Mouse (Mus musculus) R1 (cell line): ENCODE results near the gene Ddo.
A peak's percentile ranks its signal among the peaks of the same experiment; 100 is the strongest.

Experiments
- DNase-seq: peaks from one replicate; pipeline ENCODE4 v3.0.0-alpha.2; 2018; ENCODE audit warnings: low read depth, low spot score

Ddo gene

GRCm38 (mm10) chr10:40629656-40630311 is at the start of gene Ddo:
Ddo (plus strand) TSS chr10:40630011.
- no peak for DNase-seq

DNA sequence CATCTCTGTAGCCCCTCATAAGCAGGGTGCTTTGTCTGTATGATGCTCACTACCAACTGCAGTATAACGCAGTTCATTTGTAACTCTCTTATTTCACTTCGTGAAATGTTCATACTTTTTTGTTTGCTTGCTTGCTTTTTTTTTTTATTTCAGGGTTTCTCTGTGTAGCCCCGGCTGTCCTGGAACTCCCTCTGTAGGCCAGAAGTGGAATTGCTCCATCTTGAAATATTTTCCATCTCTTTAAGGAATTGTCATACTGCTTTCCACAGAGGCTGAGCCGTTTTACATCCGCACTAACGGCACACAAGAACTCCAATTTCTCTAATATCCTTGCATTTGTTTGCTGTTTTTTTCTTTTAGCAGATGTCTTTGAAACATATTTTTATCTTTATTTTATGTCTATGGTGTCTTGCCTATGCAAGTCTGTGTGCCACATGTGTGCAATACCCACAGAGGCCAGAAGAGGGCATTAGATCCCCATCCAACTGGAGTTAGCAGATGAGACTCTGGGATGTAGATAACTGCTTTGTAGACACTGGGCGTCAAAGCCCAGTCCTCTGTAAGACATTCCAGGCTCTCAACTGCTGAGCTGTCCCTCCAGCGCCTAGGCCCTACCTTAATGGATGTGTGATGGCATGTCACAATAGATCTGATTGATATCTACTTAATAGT is 46.1 kb upstream of the Ddo start:
- DNase-seq, result peak; percentile 84

DNA sequence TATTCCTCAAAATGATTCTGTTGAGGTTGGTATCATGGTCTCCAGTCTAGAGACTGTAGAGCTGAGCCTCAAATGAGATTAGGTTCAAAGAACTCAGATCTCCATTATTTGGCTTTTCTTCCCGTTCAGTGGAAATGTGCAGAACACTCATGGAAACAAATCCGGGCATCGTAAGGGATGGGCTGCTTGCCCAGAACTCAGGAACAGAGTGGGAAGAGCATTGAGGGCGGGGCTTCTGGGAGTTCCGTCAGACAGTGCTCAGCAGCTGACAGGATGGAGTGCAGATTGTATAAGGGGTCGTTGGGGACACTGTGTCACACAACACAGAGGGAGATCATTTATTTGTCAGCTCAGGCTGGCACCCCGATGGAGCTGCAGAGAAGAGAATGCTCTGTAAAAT is 37.6 kb upstream of the Ddo start:
- DNase-seq, result no peak

GRCm38 (mm10) chr10:40597177-40597576 is 32.6 kb upstream of the Ddo start:
- no peak for DNase-seq

DNA sequence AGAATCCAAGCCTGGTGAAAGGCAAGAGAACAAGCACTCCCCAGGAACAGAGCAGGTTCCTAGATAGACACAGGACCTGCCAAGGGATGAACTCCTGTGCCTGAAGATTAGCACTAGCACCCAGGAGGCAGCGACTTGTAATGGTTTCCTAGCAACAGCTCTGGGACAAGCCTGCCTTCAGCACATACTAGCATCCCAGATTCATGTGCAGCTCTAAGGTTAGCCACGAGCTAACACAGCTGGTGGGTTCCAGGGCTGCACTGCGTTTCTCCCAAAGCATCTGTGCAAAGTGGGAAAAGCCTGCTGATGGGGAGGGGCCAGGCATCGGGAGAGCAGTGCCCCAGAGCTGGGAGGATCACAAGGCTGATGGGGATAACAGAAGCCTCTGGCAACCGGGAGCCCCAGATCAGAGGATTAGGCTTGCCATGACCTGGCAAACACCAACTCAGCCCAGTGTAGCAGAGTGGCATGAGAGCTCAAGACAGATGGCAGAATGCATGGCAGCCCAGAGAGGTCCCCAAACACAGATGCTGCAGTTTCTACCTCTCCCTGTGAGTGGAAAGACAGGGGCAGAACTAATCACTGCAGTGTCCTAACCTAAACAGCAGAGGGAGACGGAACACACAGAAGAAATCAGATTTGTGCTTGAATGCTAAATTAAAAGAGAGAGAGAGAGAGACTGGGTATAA is 25.0 kb upstream of the Ddo start:
- DNase-seq, result peak; percentile 20

- no peak for DNase-seq
These were observed 11.8 kb upstream of the Ddo start for GRCm38 (mm10) chr10:40617973-40618372.

- DNase-seq, result no peak
These were observed 10.1 kb upstream of the Ddo start for GRCm38 (mm10) chr10:40619760-40620159.

DNA sequence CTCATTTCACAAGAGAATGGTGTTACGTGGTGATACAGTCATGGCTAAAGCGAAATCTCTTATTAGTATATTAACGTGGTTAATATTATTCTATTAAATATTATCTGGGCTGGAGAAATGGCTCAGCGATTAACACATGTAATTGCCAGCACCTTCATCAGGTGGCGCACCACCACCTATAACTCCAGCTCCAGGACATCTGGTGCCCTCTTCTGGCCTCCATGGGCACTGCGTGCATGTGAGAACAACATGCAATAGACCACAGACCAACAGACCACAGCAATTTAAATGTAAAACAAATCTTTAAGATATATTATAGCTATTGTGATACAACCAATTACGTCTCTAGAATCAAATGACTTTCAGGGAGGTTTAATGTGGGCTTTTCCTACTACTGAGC is 671 bp upstream of the Ddo start:
- no peak for DNase-seq

GRCm38 (mm10) chr10:40630457-40630856 is 646 bp downstream of the Ddo start:
- no peak for DNase-seq

DNA sequence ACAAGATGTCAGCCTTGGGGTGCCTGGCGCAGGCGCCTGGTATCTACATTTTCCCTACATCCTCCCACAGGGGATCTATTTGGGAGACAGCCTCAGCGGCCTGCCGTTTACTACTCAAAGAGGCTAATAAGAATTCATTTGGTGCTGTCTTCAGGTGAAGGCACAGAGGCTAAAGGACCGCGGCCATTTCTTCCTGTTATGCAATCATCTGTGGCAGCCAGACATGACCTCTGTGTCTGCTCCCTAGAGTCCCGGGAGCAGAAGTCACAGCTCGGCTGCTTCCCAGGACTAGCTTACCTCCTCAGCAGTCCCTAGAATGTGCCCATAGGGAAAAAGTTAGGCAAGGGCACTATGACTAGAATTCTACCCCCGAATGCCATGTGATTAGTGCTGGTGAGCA is 1.1 kb downstream of the Ddo start:
- no peak for DNase-seq

DNA sequence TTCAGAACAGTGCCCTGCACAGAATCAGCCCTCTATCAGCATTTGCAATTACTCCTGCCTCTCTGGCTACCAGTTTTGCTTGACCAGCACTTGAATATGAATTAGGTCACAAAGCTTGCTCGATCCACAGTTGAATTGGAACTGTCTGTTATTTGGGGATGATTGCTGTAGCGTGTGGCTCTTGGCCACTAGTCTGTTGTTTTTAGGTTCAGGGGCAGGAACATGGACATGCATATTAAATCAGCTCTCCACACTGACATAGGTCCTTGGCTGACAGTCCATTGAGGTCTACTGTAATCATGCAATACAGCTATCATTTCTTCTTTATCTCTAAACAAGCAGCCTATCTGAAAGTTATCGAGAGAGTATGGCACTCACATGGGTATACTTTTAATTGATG is 2.3 kb downstream of the Ddo start:
- no peak for DNase-seq

DNA sequence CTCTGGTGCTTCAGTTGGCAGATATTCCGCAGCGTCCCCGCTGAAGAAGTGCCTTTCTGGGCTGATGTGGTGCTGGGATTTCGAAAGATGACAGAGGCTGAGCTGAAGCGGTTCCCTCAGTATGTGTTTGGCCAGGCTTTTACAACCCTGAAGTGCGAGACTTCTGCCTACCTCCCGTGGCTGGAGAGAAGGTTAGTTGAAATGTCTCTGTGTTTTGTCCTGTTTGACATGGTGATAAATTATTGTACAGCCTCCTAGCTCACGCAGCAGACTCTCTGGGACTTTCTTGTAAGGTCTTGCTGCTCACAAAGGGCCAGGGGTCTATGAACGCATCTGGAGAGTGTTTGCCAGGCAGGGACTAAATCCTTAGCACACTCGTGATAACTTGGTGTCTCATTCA is 7.5 kb downstream of the Ddo start:
- no peak for DNase-seq

DNA sequence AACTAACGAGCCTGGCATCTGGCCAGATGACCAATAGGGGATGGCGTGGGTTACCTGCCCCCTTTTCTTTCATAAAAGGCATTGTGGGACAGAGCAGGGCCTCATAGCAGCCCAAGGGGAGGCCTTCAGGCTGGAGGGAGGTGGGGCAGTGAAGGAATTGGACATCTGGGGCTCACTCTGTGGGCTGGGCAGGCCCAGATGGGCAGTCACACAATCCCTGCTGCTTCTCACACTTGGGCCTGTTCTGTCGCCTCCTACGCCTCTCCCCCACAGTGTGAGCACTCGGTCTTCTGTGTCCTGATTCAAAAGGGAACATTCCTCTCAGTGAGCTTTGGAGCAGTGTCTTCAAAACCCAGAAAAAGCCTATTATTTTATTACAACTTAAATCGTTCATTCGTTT is 8.5 kb downstream of the Ddo start:
- DNase-seq, result no peak

DNA sequence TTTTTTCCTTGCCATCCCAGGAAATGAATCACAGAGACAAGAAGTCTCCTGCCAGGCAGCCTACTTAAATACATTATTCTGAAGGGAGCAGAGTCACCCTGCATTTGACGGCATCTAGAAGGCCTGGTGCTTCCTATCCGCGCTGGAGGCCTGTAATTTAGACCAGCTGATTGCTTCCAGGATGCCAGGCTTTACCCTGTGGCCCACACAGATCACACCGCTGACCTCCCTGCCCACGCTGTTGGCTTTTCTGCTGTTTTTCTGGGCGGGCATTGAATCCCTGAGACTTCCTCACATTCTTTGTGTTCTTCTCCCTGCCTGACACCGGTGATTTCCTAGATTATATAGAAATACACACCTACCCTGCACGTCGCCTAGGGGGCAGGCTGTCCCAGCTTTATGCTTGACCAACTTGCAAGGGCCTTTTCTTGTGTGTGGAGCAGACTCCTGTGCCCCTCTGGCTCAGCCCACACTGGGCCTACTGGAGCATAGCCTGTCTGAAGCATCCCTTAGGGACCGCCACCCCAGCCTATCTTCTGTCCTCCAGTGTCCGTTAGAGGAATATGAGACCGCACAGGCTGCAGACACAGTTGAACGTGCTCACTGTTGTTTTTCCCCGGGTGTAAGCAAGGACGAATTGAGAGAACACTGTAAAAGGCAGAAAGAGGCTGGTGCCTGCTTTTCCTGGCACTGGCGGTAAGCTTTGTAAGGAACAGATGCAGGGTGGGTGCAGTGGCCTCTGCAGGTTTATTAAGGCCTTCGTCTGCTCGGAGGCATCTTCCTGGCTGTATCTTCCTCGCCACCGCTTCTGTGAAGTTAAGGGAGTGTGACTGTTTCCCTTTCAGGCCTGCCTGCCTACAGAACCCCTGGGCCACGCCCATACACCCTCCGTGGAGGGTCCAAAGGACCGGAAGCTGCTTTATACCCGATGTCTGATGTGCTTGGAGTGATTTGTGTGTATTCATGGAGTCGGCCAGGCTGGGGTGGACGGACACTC is 9.3 kb downstream of the Ddo start:
- peak; percentile 24 for DNase-seq

GRCm38 (mm10) chr10:40640406-40640805 is 10.6 kb downstream of the Ddo start:
- DNase-seq, result peak; percentile 63

GRCm38 (mm10) chr10:40641901-40642300 is 12.1 kb downstream of the Ddo start:
- DNase-seq, result no peak

GRCm38 (mm10) chr10:40643126-40643525 is 13.3 kb downstream of the Ddo start:
- no peak for DNase-seq

GRCm38 (mm10) chr10:40644456-40644855 is 14.6 kb downstream of the Ddo start:
- DNase-seq, result no peak

GRCm38 (mm10) chr10:40645346-40645745 is 15.5 kb downstream of the Ddo start:
- DNase-seq, result no peak

GRCm38 (mm10) chr10:40648776-40649175 is 19.0 kb downstream of the Ddo start:
- no peak for DNase-seq

DNA sequence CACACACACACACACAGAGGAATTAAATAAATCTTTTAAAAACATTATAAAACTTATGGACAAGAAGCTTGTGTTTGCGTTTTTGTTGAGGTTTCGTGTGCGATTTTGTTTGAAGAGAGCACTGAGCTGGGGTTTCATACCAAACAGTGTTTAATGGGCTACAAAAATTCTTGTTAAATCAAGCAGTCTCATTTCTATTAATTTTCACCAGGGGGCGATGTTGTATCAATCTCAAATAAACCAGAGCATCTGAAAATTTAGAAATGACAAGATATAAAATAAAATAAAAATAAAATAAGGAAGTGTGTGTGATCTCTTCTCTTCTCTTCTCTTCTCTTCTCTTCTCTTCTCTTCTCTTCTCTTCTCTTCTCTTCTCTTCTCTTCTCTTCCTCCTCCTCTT is 19.8 kb downstream of the Ddo start:
- DNase-seq, result peak; percentile 29

GRCm38 (mm10) chr10:40651676-40652075 is 21.9 kb downstream of the Ddo start:
- no peak for DNase-seq
